Mouse (Mus musculus) MEL (cell line): ENCODE measurements around the gene Lims1.

Experiments used
- CTCF ChIP-seq, 3 experiments: IDR thresholded peaks in 2 of 3; conservative IDR thresholded peaks in 1 of 3; 2 replicates each; pipeline ENCODE4 v1.5.1; 2011 to 2012; ENCODE audit warnings: low read length in 3 of 3, low read depth in 2 of 3, mild to moderate bottlenecking in 2 of 3, improper control_type of control experiment in 1 of 3, inconsistent platforms in 1 of 3, mixed read lengths in 1 of 3, moderate library complexity in 1 of 3; ENCODE audit not compliant: control insufficient read depth in 1 of 3, insufficient read depth in 1 of 3, poor library complexity in 1 of 3, severe bottlenecking in 1 of 3
- MAX ChIP-seq: IDR thresholded peaks from 2 replicates; pipeline ENCODE4 v1.6.1; 2011; ENCODE audit warnings: low read length, improper control_type of control experiment
- POLR2AphosphoS5 ChIP-seq: IDR thresholded peaks from 2 replicates; pipeline ENCODE4 v1.6.1; 2012; ENCODE audit warnings: low read depth, borderline replicate concordance, mild to moderate bottlenecking, inconsistent platforms, low read length, moderate library complexity, mixed read lengths

GRCm38 (mm10) chr10:58405949-58406305, 82.7 kb downstream of the Lims1 start:
- TF ChIP-seq CTCF (IDR thresholded peaks at IDR 0.05 in 2 of 3, conservative IDR thresholded peaks at IDR 0.05 in 1 of 3; ENCODE audit: control insufficient read depth in 1 of 3, insufficient read depth in 1 of 3, low read depth in 2 of 3, low read length in 3 of 3, poor library complexity in 1 of 3, severe bottlenecking in 1 of 3), result no peak
- TF ChIP-seq MAX, result no peak
- TF ChIP-seq POLR2AphosphoS5, result no peak
